Mouse (Mus musculus): ENCODE measurements around the gene Olfr56.
"Not testable (repeated sequence)": the region's sequence is repeated elsewhere in the genome, so short reads cannot be mapped to it uniquely, and the experiment has no call there.

DNA sequence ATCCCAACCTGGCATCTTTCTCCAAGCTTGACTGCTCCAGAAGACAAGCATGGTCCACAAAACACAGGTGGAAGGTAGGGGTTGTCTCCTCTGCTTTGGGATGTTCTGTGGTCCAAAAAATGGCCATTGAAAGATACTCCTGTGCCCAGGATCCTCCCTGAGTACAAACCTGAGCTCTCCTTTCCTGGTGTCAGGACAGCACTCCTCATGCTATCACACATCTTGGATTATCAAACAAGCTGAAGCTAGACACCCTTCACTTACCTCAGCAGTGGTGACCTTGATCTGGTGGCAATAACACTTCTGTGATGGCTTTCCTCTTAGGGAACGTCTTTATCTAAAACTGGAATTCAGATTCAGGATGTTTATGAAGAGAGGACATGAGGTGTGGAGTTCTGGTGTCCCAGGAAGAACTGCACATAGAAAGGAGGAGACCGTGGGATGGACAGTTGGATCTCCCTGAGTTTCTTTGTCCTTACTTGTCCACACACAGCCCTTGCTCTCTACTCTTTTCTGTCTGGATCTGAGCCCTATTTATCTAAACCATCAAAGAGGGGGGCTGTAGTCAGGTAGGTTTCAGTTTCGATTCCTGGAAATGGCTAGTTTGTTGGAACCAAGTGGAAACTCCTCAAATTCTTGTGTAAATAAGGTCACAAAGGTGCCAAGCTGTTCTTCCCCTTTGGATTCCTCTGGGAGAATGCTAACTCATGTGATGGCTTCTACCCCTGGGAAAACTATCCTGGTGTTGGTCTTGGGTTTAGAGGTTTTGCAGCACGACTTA lies 13.2 kb downstream of the Olfr56 start, which contains the start of gene Gm12185:
- TF ChIP-seq POLR2A (IDR thresholded peaks at IDR 0.05; ENCODE audit: control insufficient read depth, extremely low read depth, insufficient read depth, low read length, poor library complexity); CTCF (IDR thresholded peaks at IDR 0.05; ENCODE audit: borderline replicate concordance, control insufficient read depth, extremely low read depth, insufficient read depth, low read length, poor library complexity): not testable (repeated sequence)
